Mouse (Mus musculus) CH12.LX (cell line): Measurements from ENCODE around the gene Ankrd24. TPM values are rescaled to one million over a fixed set of nuclear protein-coding genes. Genes with fewer than 3 reads are reported as not detected.
A peak's percentile ranks its signal among the peaks of the same experiment; 100 is the strongest.

Experiments
- DNase-seq: peaks from one replicate; pipeline ENCODE4 v3.0.0-alpha.2; 2013; ENCODE audit errors: extremely low read depth
- H3K27ac ChIP-seq: 2 replicates; pipeline ENCODE4 v1.5.1; 2012; ENCODE audit warnings: low read depth, mild to moderate bottlenecking, control low read depth, moderate library complexity; ENCODE audit not compliant: insufficient read depth
- H3K27me3 ChIP-seq: replicated peaks from 2 replicates; pipeline ENCODE3; 2012; ENCODE audit warnings: inconsistent platforms
- H3K36me3 ChIP-seq, 2 experiments: replicated peaks in 1 of 2; 2 replicates each; pipeline versions ENCODE3 to v1.6.1; 2012; ENCODE audit warnings: inconsistent platforms in 1 of 2, low read length in 1 of 2, mild to moderate bottlenecking in 1 of 2, mixed read lengths in 1 of 2, moderate library complexity in 1 of 2; ENCODE audit not compliant: control insufficient read depth in 1 of 2, insufficient read depth in 1 of 2
- H3K4me1 ChIP-seq, 2 experiments: 2 replicates each; pipeline ENCODE4 v1.6.1; 2012; ENCODE audit warnings: inconsistent platforms in 1 of 2, moderate library complexity in 1 of 2; ENCODE audit not compliant: insufficient read depth in 2 of 2, control insufficient read depth in 1 of 2
- H3K4me2 ChIP-seq: 2 replicates; pipeline ENCODE4 v1.6.1; 2012; ENCODE audit warnings: low read depth, mild to moderate bottlenecking, control low read depth; ENCODE audit not compliant: poor library complexity, insufficient read depth, severe bottlenecking
- H3K4me3 ChIP-seq, 3 experiments: fragments of 150-350 bp in 1 of 3; sonication (generic) in 1 of 3; replicated peaks in 1 of 3; 2 replicates each; pipeline versions ENCODE3 to v1.5.1; 2011 to 2012; ENCODE audit warnings: low read depth in 2 of 3, low read length in 2 of 3, mild to moderate bottlenecking in 2 of 3, moderate library complexity in 2 of 3, control low read depth in 1 of 3, improper control_type of control experiment in 1 of 3, inconsistent platforms in 1 of 3, mixed read lengths in 1 of 3; ENCODE audit not compliant: poor library complexity in 1 of 3
- H3K79me2 ChIP-seq: replicated peaks from 2 replicates; pipeline ENCODE4 v1.6.1; 2012; ENCODE audit warnings: mild to moderate bottlenecking, moderate library complexity; ENCODE audit not compliant: control insufficient read depth, poor library complexity, insufficient read depth, severe bottlenecking; ENCODE audit errors: extremely low read depth
- H3K9ac ChIP-seq: 2 replicates; pipeline ENCODE4 v1.6.1; 2012; ENCODE audit warnings: low read depth, mild to moderate bottlenecking, control low read depth, moderate library complexity; ENCODE audit not compliant: insufficient read depth
- H3K9me3 ChIP-seq: replicated peaks from 2 replicates; pipeline ENCODE3; 2012; ENCODE audit warnings: low read length, inconsistent platforms, mixed read lengths
- BHLHE40 ChIP-seq: IDR thresholded peaks from 2 replicates; pipeline ENCODE4 v1.6.1; 2011; ENCODE audit warnings: mild to moderate bottlenecking, low read depth, low read length, improper control_type of control experiment
- CHD2 ChIP-seq: IDR thresholded peaks from 2 replicates; pipeline ENCODE4 v1.6.1; 2011; ENCODE audit warnings: low read length, improper control_type of control experiment
- ELF1 ChIP-seq: IDR thresholded peaks from 2 replicates; pipeline ENCODE4 v1.6.1; 2014; ENCODE audit warnings: low read depth, mild to moderate bottlenecking, inconsistent platforms, low read length, improper control_type of control experiment
- EP300 ChIP-seq: IDR thresholded peaks from 2 replicates; pipeline ENCODE4 v1.6.1; 2011; ENCODE audit warnings: low read length, improper control_type of control experiment
- ETS1 ChIP-seq: conservative IDR thresholded peaks from 2 replicates; pipeline ENCODE4 v1.6.1; 2012; ENCODE audit warnings: low read depth, mild to moderate bottlenecking, inconsistent platforms, low read length, improper control_type of control experiment, moderate library complexity
- HCFC1 ChIP-seq: IDR thresholded peaks from 2 replicates; pipeline ENCODE4 v1.6.1; 2012; ENCODE audit warnings: low read depth, mild to moderate bottlenecking, inconsistent platforms, low read length, improper control_type of control experiment
- IRF4 ChIP-seq: IDR thresholded peaks from 2 replicates; pipeline ENCODE4 v1.6.1; 2014; ENCODE audit warnings: low read depth, mild to moderate bottlenecking, inconsistent platforms, low read length, improper control_type of control experiment
- KAT2A ChIP-seq: IDR thresholded peaks from 2 replicates; pipeline ENCODE4 v1.6.1; 2012; ENCODE audit warnings: low read length, improper control_type of control experiment, inconsistent platforms; ENCODE audit not compliant: insufficient replicate concordance
- MAFK ChIP-seq: IDR thresholded peaks from 2 replicates; pipeline ENCODE4 v1.6.1; 2011; ENCODE audit warnings: low read length, improper control_type of control experiment; ENCODE audit not compliant: insufficient replicate concordance
- MAZ ChIP-seq: IDR thresholded peaks from 2 replicates; pipeline ENCODE4 v1.6.1; 2012; ENCODE audit warnings: low read depth, mild to moderate bottlenecking, inconsistent platforms, low read length, improper control_type of control experiment, moderate library complexity
- MEF2A ChIP-seq: IDR thresholded peaks from 2 replicates; pipeline ENCODE4 v1.6.1; 2014; ENCODE audit warnings: low read depth, mild to moderate bottlenecking, inconsistent platforms, low read length, improper control_type of control experiment, borderline replicate concordance
- MYC ChIP-seq: IDR thresholded peaks from 2 replicates; pipeline ENCODE4 v1.6.1; 2011; ENCODE audit warnings: low read depth, mild to moderate bottlenecking, improper control_type of control experiment, low read length
- NELFE ChIP-seq: IDR thresholded peaks from 2 replicates; pipeline ENCODE4 v1.6.1; 2011; ENCODE audit warnings: low read depth, low read length, improper control_type of control experiment
- NRF1 ChIP-seq: IDR thresholded peaks from 2 replicates; pipeline ENCODE4 v1.6.1; 2014; ENCODE audit warnings: low read depth, mild to moderate bottlenecking, inconsistent platforms, low read length, improper control_type of control experiment, moderate library complexity
- POLR2A ChIP-seq: IDR thresholded peaks from 2 replicates; pipeline ENCODE4 v1.6.1; 2011; ENCODE audit warnings: low read depth, mild to moderate bottlenecking, improper control_type of control experiment, low read length
- POLR2AphosphoS2 ChIP-seq: IDR thresholded peaks from 2 replicates; pipeline ENCODE4 v1.6.1; 2011; ENCODE audit warnings: low read depth, low read length, improper control_type of control experiment
- RAD21 ChIP-seq: IDR thresholded peaks from 2 replicates; pipeline ENCODE4 v1.6.1; 2011; ENCODE audit warnings: low read depth, mild to moderate bottlenecking, low read length, improper control_type of control experiment, moderate library complexity
- RCOR1 ChIP-seq: conservative IDR thresholded peaks from 2 replicates; pipeline ENCODE4 v1.6.1; 2012; ENCODE audit warnings: low read depth, mild to moderate bottlenecking, inconsistent platforms, low read length, improper control_type of control experiment
- SIN3A ChIP-seq: IDR thresholded peaks from 2 replicates; pipeline ENCODE4 v1.6.1; 2012; ENCODE audit warnings: low read length, improper control_type of control experiment, inconsistent platforms
- SMC3 ChIP-seq: IDR thresholded peaks from 2 replicates; pipeline ENCODE4 v1.6.1; 2011; ENCODE audit warnings: low read depth, low read length, improper control_type of control experiment
- TBP ChIP-seq: conservative IDR thresholded peaks from 2 replicates; pipeline ENCODE4 v1.6.1; 2011; ENCODE audit warnings: low read depth, low read length, improper control_type of control experiment
- TCF12 ChIP-seq: IDR thresholded peaks from 2 replicates; pipeline ENCODE4 v1.6.1; 2014; ENCODE audit warnings: low read depth, mild to moderate bottlenecking, inconsistent platforms, low read length, improper control_type of control experiment
- ZKSCAN1 ChIP-seq: IDR thresholded peaks from 2 replicates; pipeline ENCODE4 v1.6.1; 2012; ENCODE audit warnings: low read depth, inconsistent platforms, low read length, improper control_type of control experiment, borderline replicate concordance
- ZNF384 ChIP-seq: IDR thresholded peaks from 2 replicates; pipeline ENCODE4 v1.6.1; 2012; ENCODE audit warnings: low read depth, low read length, improper control_type of control experiment, inconsistent platforms
- dilution Hi-C: fragments of 300-500 bp; cut with MboI; formaldehyde crosslinking; loops from 2 replicates; pipeline ENCODE4 v1.14.3; 2020; ENCODE audit warnings: low sequenced_read_pairs; ENCODE audit not compliant: extremely low pct_unique_long_range_greater_than_20kb, extremely low pct_ligation_motif_present
- in situ Hi-C: fragments of 300-500 bp; cut with MboI; formaldehyde crosslinking; loops from 3 replicates; pipeline ENCODE4 v1.14.3; 2019; ENCODE audit warnings: low sequenced_read_pairs, low pct_ligation_motif_present, low pct_unique_long_range_greater_than_20kb, mixed read lengths
- polyA plus RNA-seq: library from polyadenylated mRNA; unstranded; fragments of >175 nt; gene quantifications from 2 replicates; pipeline ENCODE4 v1.2.1, GENCODE M21; 2012; ENCODE audit warnings: low read depth; ENCODE audit not compliant: insufficient read length
- total RNA-seq, 2 experiments: library from RNA; depleted of rRNA; stranded (reverse); fragments of 300-350 nt in 1 of 2; fragments of >200 nt in 1 of 2; gene quantifications; 2 replicates each; pipeline ENCODE4 v1.2.3; 2012 to 2014

Ankrd24 gene
- total and polyA plus RNA-seq, 3 experiments = 3.7 to 5.4 (median 4.2) TPM

DNA sequence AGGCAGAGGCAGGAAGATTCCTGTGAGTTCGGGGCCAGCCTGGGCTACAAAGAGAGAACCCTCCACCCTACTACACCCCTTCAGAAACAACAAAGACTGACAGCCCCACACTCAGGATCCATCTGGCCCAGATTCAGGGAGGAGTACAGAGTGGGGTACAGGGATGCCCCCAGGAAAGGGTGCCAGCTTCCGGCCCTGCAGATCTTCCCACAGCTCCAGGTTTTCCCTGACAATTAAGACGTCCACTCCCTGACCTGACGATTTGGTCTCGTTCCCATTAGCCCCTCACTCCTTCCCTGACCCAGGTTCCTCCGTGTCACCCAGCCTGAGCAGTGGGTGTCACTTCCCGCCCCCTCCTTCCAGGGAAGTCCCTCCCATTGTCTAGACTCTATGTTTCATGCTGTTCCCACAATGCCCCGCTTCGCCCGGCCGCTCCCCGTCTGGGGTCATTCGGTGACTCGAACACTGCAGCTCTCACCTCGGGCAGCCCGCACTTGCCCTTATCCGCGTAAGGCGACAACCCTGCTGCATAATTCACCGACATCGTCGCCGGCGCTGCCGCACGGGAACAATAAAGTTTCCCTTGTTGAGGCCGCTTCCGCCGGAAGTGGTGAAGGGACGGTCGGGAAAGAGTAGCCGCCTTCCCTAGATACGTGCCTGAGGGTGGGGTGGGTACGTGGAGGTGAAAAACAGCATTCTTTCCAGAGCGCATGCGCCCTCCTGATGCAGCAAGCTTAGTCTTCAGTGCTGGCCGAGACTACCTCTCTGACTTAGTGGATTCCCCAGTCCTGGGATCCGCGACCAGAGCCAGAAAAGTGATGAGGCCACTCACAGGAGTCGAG is 1.1 kb upstream of the Ankrd24 start, which contains the start of gene Sirt6:
Gene Sirt6 (minus strand): TSS at position 804 of the 842 bp plus-strand sequence.
- H3K27me3 ChIP-seq = peaks cover 19% of the 10 kb centered on the region
- dilution Hi-C loops = no loop called here
- no peak for TF ChIP-seq EP300
- 0 out of 2 replicates have a peak, but pooled peaks have one; percentile 4 for TF ChIP-seq SMC3
- peak; percentile 47 for TF ChIP-seq MEF2A
- TF ChIP-seq NELFE = peak; percentile 58; the same call in 1 of the 2 replicates
- peak; percentile 79 for TF ChIP-seq IRF4
- no peak for TF ChIP-seq RAD21
- TF ChIP-seq POLR2AphosphoS2 = peak; percentile 74; the same call in 1 of the 2 replicates
- TF ChIP-seq BHLHE40 = peak; percentile 68
- peak; percentile 83; the same call in 1 of the 2 replicates for TF ChIP-seq KAT2A
- TF ChIP-seq NRF1 = peak; percentile 92
- no peak for TF ChIP-seq MYC
- 0 out of 2 replicates have a peak, but pooled peaks have one; percentile 1 for TF ChIP-seq CHD2
- TF ChIP-seq ELF1 = peak; percentile 84
- 0 out of 2 replicates have a peak, but pooled peaks have one; percentile 53 for TF ChIP-seq MAFK
- TF ChIP-seq SIN3A = peak; percentile 58; the same call in 1 of the 2 replicates
- TF ChIP-seq MAZ = peak; percentile 98
- peak; percentile 93 for TF ChIP-seq HCFC1
- no peak for TF ChIP-seq RCOR1
- peak; percentile 30 for TF ChIP-seq ETS1
- no peak for TF ChIP-seq ZNF384
- TF ChIP-seq POLR2A = peak; percentile 83
- TF ChIP-seq TCF12 = peak; percentile 59; the same call in 1 of the 2 replicates
- TF ChIP-seq ZKSCAN1 = no peak
- 0 out of 2 replicates have a peak, but pooled peaks have one; percentile 73 for TF ChIP-seq TBP
- TF ChIP-seq, all 38 proteins: peak for 18
- DNase-seq = peak; percentile 96
- Histone ChIP-seq H3K9me3 (no peaks in the 10 kb centered on the region), H3K9ac (peak within 1 kb of the TSS; percentile 86), H3K4me1 (peaks cover 17 to 36% of the 10 kb centered on the region in 2 experiments), H3K36me3 (peaks cover 15 to 33% of the 10 kb centered on the region in 2 experiments), H3K79me2 (no peaks in the 10 kb centered on the region), H3K27ac (peak within 1 kb of the TSS; percentile 85), H3K4me2 (peak within 1 kb of the TSS; percentile 55), H3K4me3 (peak within 1 kb of the TSS; percentile 69 to 96 (median 78))
- in situ Hi-C loops = no loop called here
